Mouse (Mus musculus) frontal cortex, adult 2 months (tissue): ENCODE results near the gene Olfml2a. TPM values are rescaled to one million over a fixed set of nuclear protein-coding genes. Genes with fewer than 3 reads are reported as not detected.
"Not testable (repeated sequence)": the region's sequence is repeated elsewhere in the genome, so short reads cannot be mapped to it uniquely, and the experiment has no call there.

Experiments
- DNase-seq, 2 experiments: peaks; one replicate each; pipeline ENCODE4 v3.0.0; 2022; ENCODE audit warnings: low spot score in 1 of 2; ENCODE audit errors: extremely low spot score in 1 of 2
- polyA plus RNA-seq: library from polyadenylated mRNA; depleted of rRNA; stranded (reverse); fragments of >200 nt; gene quantifications from 2 replicates; pipeline ENCODE4 v1.2.3, GENCODE M21; 2012; rRNA removed

Gene Olfml2a
- polyA plus RNA-seq, 1 experiment = 3.3 TPM

DNA sequence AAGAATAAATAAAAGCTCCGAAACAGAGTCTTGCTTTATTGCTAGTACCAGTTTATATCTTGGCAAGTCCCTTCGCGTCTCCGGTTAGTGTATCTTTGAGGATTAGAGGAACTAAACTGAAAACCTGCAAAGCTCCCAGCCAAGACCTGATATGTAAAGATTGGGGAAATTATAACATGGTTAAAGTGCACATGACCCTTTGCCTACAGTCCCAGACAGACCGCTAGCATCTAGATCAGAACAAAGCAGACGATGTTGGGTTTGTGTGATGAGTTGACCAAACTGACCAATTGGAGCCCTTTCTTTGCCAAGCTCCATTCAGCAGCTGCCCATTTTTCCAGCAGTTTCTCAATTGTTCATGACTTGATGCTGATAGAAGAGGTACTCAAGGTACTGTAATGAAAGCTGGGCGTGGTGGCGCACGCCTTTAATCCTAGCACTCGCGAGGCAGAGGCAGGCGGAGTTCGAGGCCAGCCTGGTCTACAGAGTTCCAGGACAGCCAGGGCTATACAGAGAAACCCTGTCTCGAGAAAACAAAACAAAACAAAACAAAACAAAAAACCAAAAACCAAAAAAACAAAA lies 74.5 kb downstream of the Olfml2a start:
- no peak for DNase-seq

DNA sequence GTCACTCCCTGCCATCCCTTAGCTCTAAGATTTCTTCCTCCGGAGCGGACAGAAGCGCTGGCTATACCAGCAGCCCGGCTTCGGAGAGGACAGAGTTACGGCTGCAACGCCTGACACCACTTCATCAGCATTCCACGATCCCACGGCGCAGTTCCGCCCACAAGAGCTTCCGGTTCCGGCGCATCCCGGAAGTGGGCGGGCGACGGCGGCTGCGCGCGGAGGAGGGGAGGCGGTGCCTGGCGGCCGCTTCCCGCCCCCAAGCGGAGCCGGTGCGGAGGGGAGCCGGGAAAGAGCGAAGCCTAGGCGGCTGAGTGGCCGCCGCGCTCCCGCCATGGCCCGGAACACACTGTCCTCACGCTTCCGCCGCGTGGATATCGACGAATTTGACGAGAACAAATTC lies 76.1 kb downstream of the Olfml2a start:
- DNase-seq = peak; percentile 87 to 96

DNA sequence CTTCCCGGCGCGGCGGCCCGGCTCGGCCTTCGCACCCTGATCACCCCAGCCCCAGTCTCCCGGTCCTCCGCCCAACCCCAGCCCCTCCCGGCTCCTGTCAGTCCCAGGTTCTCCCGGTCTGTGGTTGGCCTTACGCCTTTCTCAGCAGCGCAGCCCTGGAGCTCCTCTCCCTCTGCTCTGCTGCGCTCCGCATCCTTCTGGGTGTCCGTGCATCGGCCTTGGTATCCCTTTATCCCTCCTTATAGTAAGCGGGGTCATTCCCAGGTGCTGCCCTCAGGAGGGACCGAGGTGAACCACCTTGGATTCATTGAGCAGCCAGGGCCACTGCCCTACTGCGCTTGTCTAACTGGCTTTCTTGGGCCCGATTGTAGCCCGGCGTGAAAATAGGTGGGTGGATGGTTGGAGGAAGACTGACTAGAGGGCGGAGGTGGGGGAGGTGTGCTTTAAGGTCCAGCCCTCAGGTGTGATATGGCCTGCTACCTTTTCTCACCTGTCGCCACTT lies 76.6 kb downstream of the Olfml2a start:
- peak in 1 of 2 experiments; percentile 30 for DNase-seq

DNA sequence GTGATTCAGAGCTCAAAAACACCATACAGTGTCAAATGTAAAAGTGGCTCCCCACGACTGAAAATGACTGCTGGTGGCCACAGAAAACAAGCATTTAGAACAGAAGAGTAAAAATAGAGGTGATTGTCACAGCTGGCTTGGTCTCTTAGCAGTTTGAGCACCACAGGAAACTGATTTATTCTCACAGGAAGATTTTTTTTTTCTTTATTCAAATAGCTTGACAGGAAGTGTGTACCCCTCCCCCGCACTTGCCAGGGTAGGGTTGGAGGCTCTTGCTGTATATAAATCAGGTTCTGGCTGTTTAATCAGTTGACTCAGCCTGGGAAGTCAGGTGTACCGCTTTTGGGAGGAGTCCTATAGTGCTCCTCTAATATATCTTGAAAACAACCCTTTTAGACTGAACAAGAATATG lies 77.2 kb downstream of the Olfml2a start:
- peak in 1 of 2 experiments; percentile 72 for DNase-seq

DNA sequence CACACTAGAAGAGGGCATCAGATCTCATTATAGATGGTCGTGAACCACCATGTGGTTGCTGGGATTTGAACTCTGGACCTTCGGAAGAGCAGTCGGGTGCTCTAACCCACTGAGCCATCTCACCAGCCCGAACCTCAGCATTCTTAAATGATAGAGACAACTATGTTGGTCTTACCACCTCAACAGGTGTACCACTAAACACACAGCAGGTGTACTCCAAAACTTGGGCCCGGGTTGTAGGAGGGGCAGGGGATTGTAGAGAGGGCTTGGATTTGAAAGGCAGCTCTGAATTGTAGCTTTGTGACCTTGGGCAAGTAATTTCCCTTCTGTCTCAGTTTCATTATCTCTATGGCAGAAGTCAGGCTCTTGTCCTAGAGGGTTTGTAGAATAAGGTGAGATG lies 78.4 kb downstream of the Olfml2a start:
- not testable (repeated sequence) for DNase-seq

DNA sequence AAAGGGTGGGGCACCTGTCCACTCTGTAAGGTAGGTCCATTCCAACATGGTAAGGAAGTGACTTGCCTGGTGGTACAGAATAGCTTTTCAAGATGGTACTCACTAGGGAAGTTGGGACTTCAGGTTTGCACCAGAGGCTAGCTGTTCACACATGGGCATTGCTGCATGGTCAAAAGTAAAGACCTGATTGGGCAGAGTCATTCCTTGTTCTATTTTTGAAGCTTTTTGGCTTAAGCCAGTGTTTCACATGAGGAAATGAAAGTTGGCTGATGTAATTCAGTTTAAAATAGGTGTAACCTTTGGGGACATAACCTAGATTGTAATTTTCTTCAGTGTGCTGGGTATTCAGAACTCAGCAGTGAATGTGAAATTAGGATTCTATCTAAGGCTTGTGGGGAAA lies 79.5 kb downstream of the Olfml2a start:
- DNase-seq = no peak

DNA sequence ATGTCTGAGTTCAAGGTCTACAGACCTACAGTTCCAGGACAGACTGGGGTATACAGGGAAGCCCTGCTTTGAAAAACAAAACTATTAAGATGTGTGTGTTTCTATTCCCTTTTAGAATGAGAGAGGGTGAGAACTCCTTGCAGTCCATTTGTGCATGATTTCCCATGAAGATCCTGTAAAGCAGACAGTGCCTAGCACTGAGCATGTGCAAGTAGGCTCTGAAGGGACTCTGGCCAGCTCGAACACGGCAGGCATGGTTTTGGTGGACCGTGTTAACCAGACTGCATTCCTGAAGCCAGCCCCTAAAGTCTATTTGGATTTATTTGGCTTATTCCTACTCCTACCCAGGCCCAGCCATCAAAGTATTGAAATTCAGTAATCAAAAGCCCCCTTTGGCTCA lies 80.2 kb downstream of the Olfml2a start:
- DNase-seq = no peak

DNA sequence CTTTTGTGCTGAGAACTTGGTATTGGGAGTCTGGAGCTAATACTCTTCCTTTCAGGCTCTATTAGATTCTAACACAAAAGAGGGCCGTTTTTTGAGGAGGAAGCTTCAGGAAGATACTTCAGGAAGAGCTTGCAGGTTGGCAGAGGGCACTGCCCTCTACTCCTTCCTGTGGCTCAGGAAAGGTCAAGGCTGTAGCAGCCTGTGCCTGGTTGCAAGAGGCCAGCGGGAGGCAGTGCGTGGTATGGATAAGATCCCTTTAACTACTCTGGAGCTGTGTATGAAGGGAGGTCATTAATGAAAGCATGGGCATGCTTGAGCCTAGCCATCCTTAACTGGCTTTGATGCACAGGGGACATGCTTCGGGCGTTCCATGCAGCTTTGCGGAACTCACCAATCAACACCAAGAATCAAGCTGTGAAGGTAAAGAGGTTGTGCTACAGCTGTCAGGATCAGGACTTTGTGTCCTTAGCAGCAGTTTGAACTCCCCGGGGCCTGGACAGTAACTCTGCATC lies 81.0 kb downstream of the Olfml2a start:
- DNase-seq = no peak

Other genes starting within 250 kb of the Olfml2a start
- 0.06 and 0.11 TPM in 2 replicates for gene Nr5a1, start 217.4 kb upstream of the Olfml2a start, polyA plus RNA-seq
- 5.0 and 5.8 TPM in 2 replicates for gene Nr6a1, start 4.3 kb upstream of the Olfml2a start, polyA plus RNA-seq
- gene Wdr38, start 65.5 kb downstream of the Olfml2a start, polyA plus RNA-seq = 1.00 and 1.3 TPM in 2 replicates
- 110 and 113 TPM in 2 replicates for gene Arpc5l, start 73.4 kb downstream of the Olfml2a start, polyA plus RNA-seq
- 260 and 302 TPM in 2 replicates for gene Rpl35, start 73.6 kb downstream of the Olfml2a start, polyA plus RNA-seq
- 35.3 and 40.7 TPM in 2 replicates for gene Golga1, start 133.6 kb downstream of the Olfml2a start, polyA plus RNA-seq